Mouse (Mus musculus) bone marrow, adult 2 months (tissue): ENCODE measurements around the gene H2-Eb1. TPM values are rescaled to one million over a fixed set of nuclear protein-coding genes. Genes with fewer than 3 reads are reported as not detected.
A peak's percentile ranks its signal among the peaks of the same experiment; 100 is the strongest.

ENCODE experiments used
- H3K27ac ChIP-seq: fragments of 200-500 bp; 2 replicates; pipeline ENCODE4 v1.5.1; 2012; ENCODE audit warnings: low read depth, mild to moderate bottlenecking, control low read depth, inconsistent platforms, low read length; ENCODE audit not compliant: control insufficient read depth, poor library complexity, insufficient read depth
- H3K4me1 ChIP-seq: fragments of 200-500 bp; 2 replicates; pipeline ENCODE4 v1.6.1; 2011; ENCODE audit warnings: low read length; ENCODE audit not compliant: control insufficient read depth, insufficient read depth
- H3K4me3 ChIP-seq: fragments of 200-500 bp; replicated peaks from 2 replicates; pipeline ENCODE3; 2011; ENCODE audit warnings: mild to moderate bottlenecking, low read depth, low read length, control low read depth; ENCODE audit not compliant: control insufficient read depth
- CTCF ChIP-seq: fragments of 200-500 bp; IDR thresholded peaks from 2 replicates; pipeline ENCODE4 v1.5.1; 2011; ENCODE audit warnings: low read length, control low read depth; ENCODE audit not compliant: control insufficient read depth, insufficient read depth
- POLR2A ChIP-seq: fragments of 200-500 bp; IDR thresholded peaks from 2 replicates; pipeline ENCODE4 v1.6.1; 2011; ENCODE audit warnings: low read depth, mild to moderate bottlenecking, control low read depth, low read length, borderline replicate concordance; ENCODE audit not compliant: control insufficient read depth
- WGBS: fragments of 180-500 bp; shearing (Covaris S2); methylation state at CpG from one replicate; pipeline ENCODE4 v1.1.7; 2018; 5-methylcytosine and 5-hydroxymethylcytosine counted together
- polyA plus RNA-seq: library from polyadenylated mRNA; stranded (reverse); fragments of >200 nt; gene quantifications from 2 replicates; pipeline ENCODE4 v1.2.4, GENCODE M21; 2011; ENCODE audit warnings: low replicate concordance; ENCODE audit not compliant: missing spikeins, insufficient read depth, insufficient read length

The H2-Eb1 gene
- polyA plus RNA-seq, 1 experiment = 82.7 TPM

- no peak for TF ChIP-seq CTCF
- no peak for TF ChIP-seq POLR2A
- Histone ChIP-seq H3K4me1 (no peaks in the 10 kb centered on the region; the same call in 1 of the 2 replicates), H3K27ac (peak overlapping the region; percentile 36; the same call in 1 of the 2 replicates), H3K4me3 (no peak overlapping the region)
- WGBS = 2% methylated on average over 2 of the region's 2 CpGs
Measured at GRCm38 (mm10) chr17:34293533-34293932, 12.1 kb upstream of the H2-Eb1 start.

- Histone ChIP-seq H3K4me1 (no peaks in the 10 kb centered on the region; the same call in 1 of the 2 replicates), H3K27ac (no peak overlapping the region), H3K4me3 (no peak overlapping the region)
- 77% methylated on average over 4 of the region's 4 CpGs for WGBS
- TF ChIP-seq POLR2A = no peak
- TF ChIP-seq CTCF = no peak
Measured at GRCm38 (mm10) chr17:34294249-34294648, 11.4 kb upstream of the H2-Eb1 start.

- no peak for TF ChIP-seq POLR2A
- no peak for TF ChIP-seq CTCF
- H3K4me3 ChIP-seq = no peak overlapping the region
Measured at GRCm38 (mm10) chr17:34295307-34295706, 10.4 kb upstream of the H2-Eb1 start.

GRCm38 (mm10) chr17:34295891-34296794, 9.5 kb upstream of the H2-Eb1 start:
- Histone ChIP-seq H3K4me1 (peaks cover 1% of the 10 kb centered on the region; the same call in 1 of the 2 replicates), H3K4me3 (peak overlapping the region; percentile 41), H3K27ac (peak overlapping the region; percentile 59)
- 27% methylated on average over 23 of the region's 23 CpGs for WGBS
- TF ChIP-seq CTCF (no peak), POLR2A (no peak)

More at GRCm38 (mm10) chr17:34295307-34295706, 10.4 kb upstream of the H2-Eb1 start:
- H3K4me1 ChIP-seq = no peaks in the 10 kb centered on the region; the same call in 1 of the 2 replicates
- peak overlapping the region; percentile 25; the same call in 1 of the 2 replicates for H3K27ac ChIP-seq

- WGBS = 70% methylated on average over 3 of the region's 3 CpGs
Measured at GRCm38 (mm10) chr17:34299356-34299755, 6.3 kb upstream of the H2-Eb1 start.

GRCm38 (mm10) chr17:34300071-34300470, 5.6 kb upstream of the H2-Eb1 start:
- H3K27ac ChIP-seq = 0 out of 2 replicates have a peak overlapping the region, but pooled peaks have one; percentile 40
- no peak for TF ChIP-seq CTCF
- no peak for TF ChIP-seq POLR2A
- no peak overlapping the region for H3K4me3 ChIP-seq
- peaks cover 1% of the 10 kb centered on the region; the same call in 1 of the 2 replicates for H3K4me1 ChIP-seq
- 90% methylated on average over 8 of the region's 8 CpGs for WGBS

More at GRCm38 (mm10) chr17:34299356-34299755, 6.3 kb upstream of the H2-Eb1 start:
- H3K4me3 ChIP-seq = no peak overlapping the region
- no peak for TF ChIP-seq CTCF
- TF ChIP-seq POLR2A = no peak
- H3K4me1 ChIP-seq = peaks cover 1% of the 10 kb centered on the region; the same call in 1 of the 2 replicates
- H3K27ac ChIP-seq = no peak overlapping the region; the same call in 1 of the 2 replicates

GRCm38 (mm10) chr17:34300691-34301566, 4.7 kb upstream of the H2-Eb1 start:
- WGBS = 75% methylated on average over 23 of the region's 23 CpGs
- H3K4me3 ChIP-seq = peak overlapping the region; percentile 9
- peak overlapping the region; percentile 93 for H3K27ac ChIP-seq
- TF ChIP-seq CTCF (no peak), POLR2A (no peak)
- H3K4me1 ChIP-seq = peaks cover 1% of the 10 kb centered on the region; the same call in 1 of the 2 replicates

GRCm38 (mm10) chr17:34301670-34302190, 3.9 kb upstream of the H2-Eb1 start:
- WGBS = 86% methylated on average over 4 of the region's 4 CpGs

More at GRCm38 (mm10) chr17:34301670-34302190, 3.9 kb upstream of the H2-Eb1 start:
- peaks cover 1% of the 10 kb centered on the region; the same call in 1 of the 2 replicates for H3K4me1 ChIP-seq
- TF ChIP-seq POLR2A = no peak
- TF ChIP-seq CTCF = no peak
- H3K27ac ChIP-seq = peak overlapping the region; percentile 33
- no peak overlapping the region for H3K4me3 ChIP-seq
